Mouse (Mus musculus) midbrain, embryonic 16.5 days (tissue): ENCODE results near the gene Zfp652. TPM values are rescaled to one million over a fixed set of nuclear protein-coding genes. Genes with fewer than 3 reads are reported as not detected.

ENCODE experiments used
- ATAC-seq: fragments of 200-750 bp; cut with Nextera tagmentation; 2 replicates; pipeline ENCODE4 v1.8.0; 2017; ENCODE audit warnings: moderate TSS enrichment
- H3K27ac ChIP-seq: fragments of 300-500 bp; sonication (generic); 2 replicates; pipeline ENCODE4 v1.5.1; 2014; ENCODE audit warnings: mild to moderate bottlenecking, low read length, mixed read lengths
- H3K27me3 ChIP-seq: fragments of 300-500 bp; sonication (generic); 2 replicates; pipeline ENCODE4 v1.6.1; 2014; ENCODE audit warnings: low read depth, low read length, mixed read lengths; ENCODE audit not compliant: control insufficient read depth, insufficient read depth
- H3K36me3 ChIP-seq: fragments of 300-500 bp; sonication (generic); 2 replicates; pipeline ENCODE4 v1.6.1; 2014; ENCODE audit warnings: mild to moderate bottlenecking, low read length, moderate library complexity, mixed read lengths; ENCODE audit not compliant: control insufficient read depth, insufficient read depth
- H3K4me1 ChIP-seq: fragments of 300-500 bp; sonication (generic); 2 replicates; pipeline ENCODE4 v1.6.1; 2014; ENCODE audit warnings: mild to moderate bottlenecking, low read length, mixed read lengths; ENCODE audit not compliant: control insufficient read depth, insufficient read depth
- H3K4me2 ChIP-seq: fragments of 300-500 bp; sonication (generic); 2 replicates; pipeline ENCODE4 v1.6.1; 2014; ENCODE audit warnings: mild to moderate bottlenecking, low read length, mixed read lengths
- H3K4me3 ChIP-seq: fragments of 300-500 bp; sonication (generic); 2 replicates; pipeline ENCODE4 v1.5.1; 2014; ENCODE audit warnings: low read depth, mild to moderate bottlenecking, low read length, moderate library complexity, mixed read lengths
- H3K9ac ChIP-seq: fragments of 300-500 bp; sonication (generic); 2 replicates; pipeline ENCODE4 v1.6.1; 2014; ENCODE audit warnings: low read depth, low read length, mixed read lengths
- H3K9me3 ChIP-seq: fragments of 300-500 bp; sonication (generic); replicated peaks from 2 replicates; pipeline ENCODE4 v1.6.1; 2014; ENCODE audit warnings: mild to moderate bottlenecking, low read length, mixed read lengths; ENCODE audit not compliant: control insufficient read depth, poor library complexity, severe bottlenecking
- WGBS: fragments of 180-500 bp; shearing (Covaris S2); extraction: QIAGEN DNeasy Blood & Tissue Kit; methylation state at CpG from one replicate; pipeline ENCODE4 v1.1.7; 2014; 5-methylcytosine and 5-hydroxymethylcytosine counted together
- polyA plus RNA-seq: library from polyadenylated mRNA; unstranded; fragments of >200 nt; fragmentation: Nextera tagmentation; extraction: Ambion mirVana; gene quantifications from 2 replicates; pipeline ENCODE4 v1.2.1, GENCODE M21; 2015

Gene Zfp652
- polyA plus RNA-seq, 1 experiment from 2014 or later, result 21.1 TPM

DNA sequence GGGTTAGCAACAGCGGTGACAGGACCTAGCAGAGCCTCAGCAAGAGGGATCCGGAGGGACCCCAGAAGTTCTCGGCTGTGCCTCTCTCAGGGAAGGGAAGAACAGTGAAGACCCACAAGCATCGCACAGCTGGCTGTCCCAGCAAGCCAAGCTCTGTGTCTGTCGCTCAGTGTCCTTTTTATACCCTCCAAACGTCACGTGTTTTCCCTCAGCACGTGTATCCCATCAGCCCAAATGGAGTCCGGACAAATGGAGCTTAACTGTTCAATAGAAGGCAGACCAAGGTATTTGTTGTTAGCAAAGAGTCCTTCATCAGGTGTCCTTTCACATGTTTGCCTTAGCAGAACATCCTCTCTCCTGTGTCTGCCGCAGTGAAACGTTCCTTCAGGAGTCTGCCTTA is 69.1 kb downstream of the Zfp652 start:
- Histone ChIP-seq H3K27me3 (no peaks in the 10 kb centered on the region), H3K27ac (no peak overlapping the region), H3K4me3 (no peak overlapping the region), H3K9me3 (no peaks in the 10 kb centered on the region), H3K4me2 (no peak overlapping the region), H3K9ac (no peak overlapping the region), H3K36me3 (no peaks in the 10 kb centered on the region), H3K4me1 (no peaks in the 10 kb centered on the region)
- no peak for ATAC-seq
- WGBS, result 81% methylated on average over 11 of the region's 11 CpGs

DNA sequence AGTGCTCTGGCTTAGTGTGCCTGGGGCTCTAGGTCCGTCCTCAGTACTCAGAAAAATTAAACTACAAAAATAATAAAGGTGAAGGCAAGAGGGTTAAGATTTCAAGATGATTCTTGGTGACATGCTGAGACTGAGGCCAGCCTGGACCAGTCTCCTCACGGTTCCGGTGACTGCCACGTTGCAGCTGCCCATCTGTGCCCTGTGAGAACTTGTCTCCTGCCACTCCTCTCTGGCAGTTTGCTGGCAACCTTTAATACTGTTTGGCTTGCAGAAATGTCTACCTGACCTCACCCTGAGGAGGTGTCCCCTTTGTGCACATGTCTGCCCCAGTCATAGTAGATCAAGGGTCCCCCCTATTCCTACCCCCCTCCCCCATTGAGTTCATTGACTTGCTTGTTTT is 71.0 kb downstream of the Zfp652 start:
- 84% methylated on average over 4 of the region's 4 CpGs for WGBS
- no peak for ATAC-seq

DNA sequence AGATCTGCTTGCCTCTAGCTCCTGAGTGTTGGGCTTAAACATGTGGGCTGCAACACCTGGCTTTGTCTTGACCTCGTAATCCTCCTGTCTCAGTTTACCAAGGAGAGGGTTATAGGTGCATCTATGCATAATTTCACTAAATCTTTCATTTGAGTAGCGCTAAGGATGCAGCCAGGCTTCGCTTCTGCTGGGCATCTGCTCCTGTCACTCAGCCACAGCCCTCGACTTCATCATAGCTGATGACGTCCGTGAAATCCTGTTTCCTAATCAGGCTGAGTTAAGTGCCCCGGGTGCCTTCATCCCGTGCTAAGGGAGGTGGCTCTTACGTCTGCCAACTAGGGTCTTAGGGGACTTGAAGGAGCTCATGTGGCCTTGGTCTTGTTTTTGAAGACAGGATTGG is 71.5 kb downstream of the Zfp652 start:
- Histone ChIP-seq H3K36me3 (no peaks in the 10 kb centered on the region), H3K27ac (no peak overlapping the region), H3K9ac (no peak overlapping the region), H3K9me3 (no peaks in the 10 kb centered on the region), H3K4me3 (no peak overlapping the region), H3K4me1 (no peaks in the 10 kb centered on the region), H3K27me3 (no peaks in the 10 kb centered on the region), H3K4me2 (no peak overlapping the region)
- no peak for ATAC-seq
- WGBS, result 76% methylated on average over 9 of the region's 9 CpGs

More for the DNA sequence above, 71.0 kb downstream of the Zfp652 start:
- H3K9ac ChIP-seq, result no peak overlapping the region
- H3K4me2 ChIP-seq, result no peak overlapping the region
- no peaks in the 10 kb centered on the region for H3K4me1 ChIP-seq
- H3K27ac ChIP-seq, result no peak overlapping the region
- H3K4me3 ChIP-seq, result no peak overlapping the region
- H3K27me3 ChIP-seq, result no peaks in the 10 kb centered on the region
- H3K36me3 ChIP-seq, result no peaks in the 10 kb centered on the region
- no peaks in the 10 kb centered on the region for H3K9me3 ChIP-seq

DNA sequence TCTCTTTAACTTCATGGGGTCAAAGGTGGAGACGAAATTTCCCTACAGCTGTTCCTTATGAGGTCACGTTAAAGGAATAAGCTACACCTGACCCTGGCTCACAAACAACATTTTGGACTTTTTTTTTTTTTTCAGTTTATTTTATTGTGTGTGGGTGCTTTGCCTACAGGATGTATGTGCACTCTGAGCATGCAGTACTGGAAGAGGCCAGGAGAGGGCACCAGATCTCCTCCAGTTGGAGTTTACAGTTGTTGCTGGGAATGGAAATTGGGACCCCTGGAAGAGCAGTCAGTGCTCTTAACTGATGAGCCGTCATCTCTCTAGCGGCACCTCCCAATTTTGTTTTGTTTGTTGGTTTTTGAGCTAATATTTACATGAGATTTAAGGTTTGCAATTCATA is 73.2 kb downstream of the Zfp652 start:
- H3K27me3 ChIP-seq, result no peaks in the 10 kb centered on the region
- ATAC-seq, result no peak
- H3K4me1 ChIP-seq, result no peaks in the 10 kb centered on the region
- H3K4me2 ChIP-seq, result no peak overlapping the region
- H3K27ac ChIP-seq, result no peak overlapping the region
- H3K4me3 ChIP-seq, result no peak overlapping the region
- no peaks in the 10 kb centered on the region for H3K9me3 ChIP-seq
- H3K36me3 ChIP-seq, result no peaks in the 10 kb centered on the region
- WGBS, result 93% methylated on average over 4 of the region's 4 CpGs
- H3K9ac ChIP-seq, result no peak overlapping the region

DNA sequence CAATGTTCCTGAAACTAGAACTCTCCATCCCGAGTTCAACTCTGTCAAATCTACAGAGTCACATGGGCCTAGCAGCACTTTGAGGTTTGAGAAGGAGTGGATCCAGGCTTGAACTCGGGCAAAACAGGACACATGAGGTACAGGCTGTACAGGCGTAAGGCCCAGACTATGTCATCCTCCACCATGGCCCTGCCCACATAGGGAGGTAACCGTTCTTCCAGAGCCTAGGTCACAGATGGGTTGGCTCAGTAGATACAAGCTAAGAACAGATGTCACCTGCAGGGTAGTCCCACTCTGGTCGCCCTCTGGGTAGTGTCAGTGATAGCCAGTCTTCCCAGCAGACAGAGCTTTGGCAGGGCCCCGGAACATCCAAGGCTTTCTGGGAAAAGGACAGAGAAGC is 74.0 kb downstream of the Zfp652 start:
- Histone ChIP-seq H3K4me2 (no peak overlapping the region), H3K27ac (no peak overlapping the region), H3K4me3 (no peak overlapping the region), H3K27me3 (no peaks in the 10 kb centered on the region), H3K9me3 (no peaks in the 10 kb centered on the region), H3K4me1 (no peaks in the 10 kb centered on the region), H3K9ac (no peak overlapping the region), H3K36me3 (no peaks in the 10 kb centered on the region)
- no peak for ATAC-seq
- WGBS, result 92% methylated on average over 6 of the region's 6 CpGs

DNA sequence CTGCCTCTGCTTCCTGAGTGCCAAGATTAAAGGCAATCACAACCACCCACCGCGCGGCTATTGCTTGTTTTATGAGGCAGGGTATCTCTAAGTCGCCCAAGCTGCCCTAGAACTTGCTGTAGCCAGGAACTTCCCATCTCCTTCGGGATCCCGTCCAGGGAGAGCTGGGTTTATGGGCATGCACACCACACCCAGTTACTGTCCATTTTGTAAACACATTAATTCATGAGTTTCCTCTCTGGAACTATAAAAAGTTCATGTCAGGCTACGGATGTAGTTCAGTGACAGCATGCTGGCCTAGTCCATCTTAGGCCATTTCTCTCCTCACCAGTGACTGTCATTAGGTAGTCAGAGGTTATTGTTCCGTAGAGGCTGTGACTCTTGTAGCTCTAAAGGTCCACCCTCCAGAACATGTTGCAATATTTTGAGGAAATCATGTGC is 77.0 kb downstream of the Zfp652 start:
- H3K4me3 ChIP-seq, result no peak overlapping the region
- H3K4me2 ChIP-seq, result no peak overlapping the region
- H3K36me3 ChIP-seq, result no peaks in the 10 kb centered on the region
- H3K27me3 ChIP-seq, result no peaks in the 10 kb centered on the region
- no peaks in the 10 kb centered on the region for H3K4me1 ChIP-seq
- no peak overlapping the region for H3K27ac ChIP-seq
- 86% methylated on average over 8 of the region's 8 CpGs for whole genome bisulfite sequencing
- no peak for ATAC-seq
- no peak overlapping the region for H3K9ac ChIP-seq
- H3K9me3 ChIP-seq, result no peaks in the 10 kb centered on the region

DNA sequence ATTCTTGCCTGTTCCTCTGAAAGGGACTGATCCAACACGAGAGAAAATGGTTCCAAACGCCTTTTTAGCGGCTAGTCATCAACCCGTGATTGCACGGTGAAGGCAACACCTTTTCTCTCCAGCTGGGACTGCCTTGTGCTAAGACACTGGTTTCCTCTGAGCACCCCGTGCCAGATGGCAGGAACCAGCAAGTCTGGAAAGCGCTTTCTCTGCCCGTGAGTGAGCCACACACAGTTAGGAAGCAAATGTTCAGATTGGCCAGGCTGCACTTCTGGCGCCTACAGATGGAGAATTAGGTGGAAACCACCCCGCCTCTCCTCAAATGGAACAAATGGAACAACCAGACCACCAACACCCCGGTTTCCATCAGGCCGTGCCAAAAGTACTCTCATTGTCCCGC is 79.3 kb downstream of the Zfp652 start:
- 85% methylated on average over 13 of the region's 13 CpGs for WGBS
- Histone ChIP-seq H3K9ac (no peak overlapping the region), H3K27me3 (peaks cover 5% of the 10 kb centered on the region; the same call in 1 of the 2 replicates), H3K9me3 (no peaks in the 10 kb centered on the region), H3K36me3 (no peaks in the 10 kb centered on the region), H3K4me2 (no peak overlapping the region), H3K27ac (no peak overlapping the region), H3K4me3 (no peak overlapping the region), H3K4me1 (peaks cover 1% of the 10 kb centered on the region; the same call in 1 of the 2 replicates)
- ATAC-seq, result no peak

DNA sequence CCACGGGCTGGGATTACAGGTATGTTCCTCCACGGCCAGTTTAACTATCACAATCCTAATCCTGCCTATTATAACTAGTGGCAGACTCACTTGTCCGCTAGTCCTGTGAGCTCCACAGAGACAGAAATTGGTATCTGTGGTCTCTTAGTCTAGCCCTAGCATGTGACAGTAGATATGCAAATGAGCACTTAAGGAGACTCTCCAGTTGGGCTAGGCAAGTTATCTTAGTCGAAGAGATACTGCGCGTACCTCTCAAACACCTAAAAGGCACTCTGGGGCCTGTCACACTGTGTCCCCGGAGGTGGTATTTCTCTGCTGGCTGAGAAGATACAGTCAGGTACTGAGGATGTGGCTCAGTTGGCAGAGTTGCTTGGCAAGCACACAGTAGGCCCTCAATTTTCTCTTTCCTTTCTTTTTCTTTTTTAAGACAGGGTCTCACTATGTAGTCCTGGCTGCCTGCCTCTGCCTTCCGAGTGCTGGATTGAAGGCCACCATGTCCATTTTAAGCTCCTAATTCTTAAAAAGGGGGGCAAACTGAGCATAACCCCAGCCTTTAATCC is 80.6 kb downstream of the Zfp652 start:
- no peak overlapping the region for H3K4me3 ChIP-seq
- H3K9me3 ChIP-seq, result no peaks in the 10 kb centered on the region
- H3K27me3 ChIP-seq, result peaks cover 5% of the 10 kb centered on the region; the same call in 1 of the 2 replicates
- no peaks in the 10 kb centered on the region for H3K36me3 ChIP-seq
- no peak for ATAC-seq
- no peak overlapping the region for H3K4me2 ChIP-seq
- peaks cover 4% of the 10 kb centered on the region; the same call in 1 of the 2 replicates for H3K4me1 ChIP-seq
- no peak overlapping the region for H3K27ac ChIP-seq
- no peak overlapping the region for H3K9ac ChIP-seq
- 92% methylated on average over 8 of the region's 8 CpGs for WGBS

DNA sequence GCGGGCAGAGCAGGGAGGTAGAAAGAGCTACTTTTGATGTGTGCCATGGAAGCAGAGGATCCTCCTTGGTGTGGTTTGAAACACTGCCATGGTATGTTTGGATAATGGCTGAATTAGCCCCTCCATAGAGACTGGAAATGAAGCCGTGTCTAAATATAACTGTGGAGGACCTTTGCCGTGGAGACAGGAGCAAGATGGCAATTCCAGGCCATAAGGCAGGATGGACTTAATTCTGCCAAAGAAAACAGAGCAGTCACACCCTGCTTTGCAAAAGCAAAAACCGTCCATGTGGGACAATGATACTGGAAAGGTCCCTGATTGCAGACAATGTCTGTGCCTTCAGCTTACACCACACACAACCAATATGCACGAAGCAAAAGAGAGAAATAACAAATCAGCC is 81.7 kb downstream of the Zfp652 start:
- no peak for ATAC-seq
- 80% methylated on average over 5 of the region's 5 CpGs for WGBS

More for the DNA sequence above, 81.7 kb downstream of the Zfp652 start:
- Histone ChIP-seq H3K9me3 (no peaks in the 10 kb centered on the region), H3K27me3 (peaks cover 5% of the 10 kb centered on the region; the same call in 1 of the 2 replicates), H3K9ac (no peak overlapping the region), H3K27ac (no peak overlapping the region), H3K4me1 (peaks cover 4% of the 10 kb centered on the region; the same call in 1 of the 2 replicates), H3K4me2 (no peak overlapping the region), H3K4me3 (no peak overlapping the region), H3K36me3 (no peaks in the 10 kb centered on the region)
